Mouse (Mus musculus) left cerebral cortex, postnatal 25 days (tissue): ENCODE data around the gene Ipo4. TPM values are rescaled to one million over a fixed set of nuclear protein-coding genes. Genes with fewer than 3 reads are reported as not detected.

Experiments used
- DNase-seq, 2 experiments: peaks; one replicate each; pipeline ENCODE4 v3.0.0; 2022; ENCODE audit warnings: low spot score in 2 of 2, mixed read lengths in 1 of 2
- intact Hi-C: fragments of 180-260 bp; cut with DNase I; formaldehyde crosslinking; loops from one replicate; pipeline ENCODE4 v1.15.1; 2025
- total RNA-seq, 2 experiments: library from RNA; stranded (reverse); gene quantifications; 2 replicates each; pipeline ENCODE4 v1.2.3; 2021

Gene Ipo4
- total RNA-seq, 2 experiments from 2014 or later, result 117 TPM

DNA sequence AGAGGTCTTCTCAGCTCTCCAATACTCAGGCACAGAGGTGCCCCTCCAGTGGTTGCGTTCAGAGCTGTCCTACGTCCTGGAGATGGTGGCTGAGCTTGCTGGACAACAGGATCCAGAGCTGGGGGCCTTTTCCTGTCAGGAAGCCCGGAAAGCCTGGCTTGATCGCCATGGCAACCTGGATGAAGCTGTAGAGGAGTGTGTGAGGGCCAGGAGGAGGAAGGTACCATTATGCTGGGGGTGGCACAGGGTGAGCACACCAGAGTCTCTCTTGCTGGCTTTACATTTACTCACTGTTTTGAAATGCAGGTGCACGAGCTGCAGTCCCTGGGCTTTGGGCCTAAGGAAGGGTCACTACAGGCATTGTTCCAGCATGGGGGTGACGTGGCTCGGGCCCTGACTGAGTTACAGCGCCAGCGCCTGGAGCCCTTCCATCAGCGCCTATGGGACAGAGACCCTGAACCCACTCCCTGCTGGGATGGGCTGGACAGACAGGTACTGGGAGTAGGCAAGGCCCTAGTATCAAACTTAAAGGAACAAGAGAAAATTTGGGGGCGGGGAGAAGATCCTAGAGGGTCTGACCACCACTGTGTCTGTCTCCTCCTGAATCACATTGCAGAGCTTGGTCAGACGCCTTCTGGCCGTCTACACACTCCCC is 39.6 kb downstream of the Ipo4 start:
- intact Hi-C loops, result no loop called here
- peak in 1 of 2 experiments; percentile 46 for DNase-seq

GRCm38 (mm10) chr14:55592226-55592625 is 43.5 kb downstream of the Ipo4 start:
- intact Hi-C loops, result loop anchor here (5.0 kb wide), 1 partner anchor 45 kb away; the partner anchor contains the start of genes Gm49378 and Ipo4

GRCm38 (mm10) chr14:55591331-55591891 is 44.3 kb downstream of the Ipo4 start, which contains the start of gene Rnf31:
TSS of gene Rnf31 (plus strand) at chr14:55591708.
- DNase-seq, result peak; percentile 93 to 98
- intact Hi-C loops, result loop anchor here (5.0 kb wide), 1 partner anchor 46 kb away; the partner anchor contains the start of genes Gm49378 and Ipo4

More at GRCm38 (mm10) chr14:55592226-55592625, 43.5 kb downstream of the Ipo4 start:
- DNase-seq, result no peak

GRCm38 (mm10) chr14:55590748-55591330 is 44.9 kb downstream of the Ipo4 start, which contains the start of gene Psme2:
TSS of gene Psme2 (minus strand) at chr14:55591113.
- intact Hi-C loops, result loop anchor here (5.0 kb wide), 1 partner anchor 46 kb away; the partner anchor contains the start of genes Gm49378 and Ipo4
- DNase-seq, result peak; percentile 88 to 97

- intact Hi-C loops, result loop anchor here (5.0 kb wide), 1 partner anchor 47 kb away; the partner anchor contains the start of genes Gm49378 and Ipo4
- no peak for DNase-seq
Observed at GRCm38 (mm10) chr14:55589771-55590448, 45.8 kb downstream of the Ipo4 start.

GRCm38 (mm10) chr14:55589271-55589670 is 46.5 kb downstream of the Ipo4 start:
- intact Hi-C loops, result no loop called here
- DNase-seq, result no peak

DNA sequence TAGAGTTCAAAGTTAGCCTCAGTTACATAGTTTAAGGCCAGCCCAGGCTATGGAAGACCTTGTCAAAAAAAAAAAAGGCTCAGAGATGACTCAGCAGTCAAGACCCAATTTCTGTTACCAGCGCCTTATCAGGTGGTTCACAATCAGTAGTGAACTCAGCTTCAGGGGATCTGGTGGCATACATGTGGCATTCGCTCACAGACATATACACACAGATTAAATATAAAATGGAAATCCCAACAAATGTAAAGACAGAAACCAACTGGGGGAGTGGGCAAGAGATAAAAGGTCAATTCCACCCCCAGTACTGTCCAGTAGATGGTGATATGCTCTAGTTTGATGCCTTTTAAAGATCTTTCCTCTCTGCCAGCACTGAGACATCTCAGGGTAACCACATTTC is 49.6 kb downstream of the Ipo4 start:
- no peak for DNase-seq
- intact Hi-C loops, result no loop called here

DNA sequence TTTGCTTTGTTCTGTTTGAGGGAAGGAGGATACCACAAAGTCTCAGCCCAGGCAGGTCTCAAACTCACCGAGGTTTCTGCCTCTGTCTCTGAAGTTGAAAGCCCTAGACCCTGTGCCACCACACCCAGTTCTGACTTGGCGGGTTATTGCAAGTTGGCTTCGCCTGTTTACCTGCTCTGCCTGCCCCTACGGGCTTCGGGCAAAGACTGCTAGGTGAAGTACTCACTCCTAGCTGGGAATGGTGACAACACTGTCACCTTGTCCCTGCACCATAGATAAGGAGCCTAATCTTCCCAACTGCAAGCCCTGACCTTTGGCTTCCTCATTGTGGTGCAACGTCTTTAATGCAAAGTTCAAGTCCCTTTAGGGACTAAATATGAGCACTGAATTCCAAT is 50.2 kb downstream of the Ipo4 start:
- DNase-seq, result no peak
- intact Hi-C loops, result no loop called here

DNA sequence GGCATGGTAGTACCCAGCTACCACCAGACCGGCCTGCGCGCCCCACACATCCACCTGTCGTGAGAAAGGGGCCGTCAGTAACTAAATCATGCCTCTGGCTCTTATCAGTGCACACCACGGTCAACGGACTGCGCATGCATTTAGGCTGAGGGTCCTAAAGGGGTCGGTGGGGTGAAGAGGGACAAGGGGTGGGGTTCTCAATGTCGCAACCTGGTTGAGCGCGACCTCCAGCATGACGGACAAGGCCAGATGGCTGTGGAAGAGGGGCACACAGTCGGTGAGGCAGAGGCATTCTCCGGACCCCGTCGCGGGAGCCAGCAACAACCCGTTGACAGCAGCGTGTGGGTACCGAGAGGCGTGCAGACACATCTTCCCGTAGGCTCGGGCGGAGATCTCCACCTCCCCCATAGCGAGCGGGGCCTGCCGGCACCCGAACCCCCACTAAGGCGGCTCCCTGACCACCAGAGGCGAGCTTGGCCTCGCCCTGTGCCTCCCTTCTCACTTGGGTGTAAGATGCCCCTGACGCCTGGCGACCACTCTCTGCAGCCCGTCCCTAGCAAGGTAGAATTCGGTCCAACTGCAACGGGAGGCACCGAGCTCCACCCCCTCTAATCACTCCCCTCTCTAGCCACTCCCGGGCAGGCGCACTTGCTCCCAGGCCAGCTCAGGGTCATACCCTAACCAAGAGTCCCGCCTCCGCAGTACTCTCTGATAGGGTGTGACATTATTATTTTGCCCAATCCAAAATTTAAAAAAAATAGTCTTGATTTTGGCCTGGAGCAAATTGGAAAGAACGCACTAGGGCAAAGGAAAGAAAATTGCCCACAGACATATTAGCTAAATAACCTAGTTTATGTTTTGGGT is 50.8 kb downstream of the Ipo4 start, which contains the start of gene Emc9:
TSS of gene Emc9 (minus strand) at position 601 of the 864 bp plus-strand sequence.
- DNase-seq, result peak; percentile 63 to 68
- intact Hi-C loops, result no loop called here

DNA sequence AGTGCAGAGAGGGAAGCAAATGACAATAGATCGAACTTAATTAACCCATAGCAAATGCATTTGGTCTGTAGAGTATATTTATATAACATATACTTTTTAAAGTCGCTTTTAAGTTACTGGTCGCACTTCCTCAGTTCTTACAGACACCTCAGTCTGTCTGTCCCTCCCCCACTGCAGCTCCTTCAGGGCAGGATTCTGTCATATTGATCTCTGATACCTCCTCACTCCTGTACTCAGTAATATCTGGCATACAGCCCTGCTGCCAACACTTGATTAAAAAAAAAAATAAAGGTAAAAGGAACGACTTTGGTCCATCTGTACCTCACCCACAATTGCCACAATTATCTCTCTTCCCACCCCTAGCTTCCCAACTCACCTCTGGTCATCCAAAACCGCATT is 51.5 kb downstream of the Ipo4 start:
- intact Hi-C loops, result no loop called here
- DNase-seq, result no peak

DNA sequence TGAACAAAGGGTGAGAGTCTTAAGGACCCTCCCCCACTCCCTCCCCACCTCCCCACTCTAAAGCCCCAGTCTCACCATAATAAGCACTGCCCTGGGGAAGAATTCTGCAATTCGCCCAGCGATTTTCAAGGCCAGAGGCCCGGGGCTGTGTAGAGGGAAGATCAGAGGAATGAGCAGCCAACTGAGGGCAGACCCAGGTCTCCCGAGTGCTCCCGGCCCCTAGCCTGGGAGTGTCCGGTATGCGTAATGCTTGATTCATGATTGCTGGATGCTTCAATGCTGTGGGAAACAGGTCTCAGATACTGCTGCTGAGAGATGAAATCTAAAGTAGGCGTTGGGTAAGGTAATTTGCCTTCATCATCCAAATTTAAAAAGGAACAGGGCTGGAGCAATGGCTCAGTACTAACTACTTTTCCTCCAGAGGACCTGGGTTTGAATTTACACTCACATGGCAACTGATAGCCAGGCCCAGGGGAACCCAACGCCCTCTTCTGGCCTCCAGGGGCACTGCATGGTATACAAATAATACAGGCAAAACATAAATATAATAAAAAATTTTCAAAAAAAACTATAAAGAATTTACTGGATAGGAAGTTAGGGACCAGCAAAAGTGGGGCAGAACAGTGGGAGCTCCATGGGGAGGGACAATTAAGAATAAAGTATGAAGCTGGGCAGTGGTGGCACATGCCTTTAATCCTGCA is 53.6 kb downstream of the Ipo4 start:
- intact Hi-C loops, result no loop called here
- DNase-seq, result no peak

DNA sequence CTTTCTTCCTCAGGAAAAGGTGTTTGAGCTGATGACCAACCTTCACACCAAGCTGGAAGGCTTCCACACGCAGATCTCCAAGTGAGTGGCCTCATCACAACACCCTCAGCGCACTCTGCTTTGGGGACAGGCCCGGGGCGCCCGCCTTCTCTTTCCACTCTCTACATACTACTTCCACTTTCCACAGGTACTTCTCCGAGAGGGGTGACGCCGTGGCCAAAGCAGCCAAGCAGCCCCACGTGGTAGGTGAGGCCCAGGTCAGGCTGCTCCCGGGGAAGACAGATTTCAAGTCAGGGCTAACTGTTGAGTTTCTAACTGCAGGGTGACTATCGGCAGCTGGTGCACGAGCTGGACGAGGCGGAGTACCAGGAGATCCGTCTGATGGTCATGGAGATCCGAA is 55.0 kb downstream of the Ipo4 start:
- no peak for DNase-seq
- intact Hi-C loops, result no loop called here

- intact Hi-C loops, result loop anchor here (2.0 kb wide), 1 partner anchor 19 kb away; the partner anchor contains the start of genes A730061H03Rik and Dcaf11
- DNase-seq, result no peak
Observed at GRCm38 (mm10) chr14:55579511-55580496, 56.0 kb downstream of the Ipo4 start.

DNA sequence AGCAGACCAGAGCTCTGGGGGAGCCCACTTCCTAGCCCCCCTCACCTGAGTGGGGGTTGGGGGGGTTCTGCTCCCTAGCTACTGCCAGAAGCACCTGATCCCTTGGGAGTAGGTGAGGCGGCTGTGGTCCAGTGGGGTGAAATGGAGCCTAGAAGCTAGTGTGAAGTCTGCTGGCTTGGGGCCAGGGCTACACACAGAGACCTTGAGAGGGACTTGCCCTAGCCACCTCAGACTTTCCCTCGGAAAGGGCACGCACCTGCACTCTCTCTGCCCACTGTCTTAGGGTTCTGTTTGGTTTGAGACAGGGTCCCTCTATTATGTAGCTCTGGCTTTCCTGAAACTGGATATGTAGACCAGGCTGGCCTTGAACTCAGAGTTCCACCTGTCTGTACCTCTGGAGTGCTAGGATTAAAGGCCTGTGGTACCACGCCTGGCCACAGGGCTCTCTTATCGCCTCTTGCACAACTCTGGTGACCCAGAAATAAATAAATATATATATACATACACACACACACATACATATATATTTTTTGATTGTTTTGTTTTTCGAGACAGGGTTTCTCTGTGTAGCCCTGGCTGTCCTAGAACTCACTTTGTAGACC is 57.0 kb downstream of the Ipo4 start:
- intact Hi-C loops, result loop anchor here (2.0 kb wide), 1 partner anchor 18 kb away; the partner anchor contains the start of genes A730061H03Rik and Dcaf11
- no peak for DNase-seq

DNA sequence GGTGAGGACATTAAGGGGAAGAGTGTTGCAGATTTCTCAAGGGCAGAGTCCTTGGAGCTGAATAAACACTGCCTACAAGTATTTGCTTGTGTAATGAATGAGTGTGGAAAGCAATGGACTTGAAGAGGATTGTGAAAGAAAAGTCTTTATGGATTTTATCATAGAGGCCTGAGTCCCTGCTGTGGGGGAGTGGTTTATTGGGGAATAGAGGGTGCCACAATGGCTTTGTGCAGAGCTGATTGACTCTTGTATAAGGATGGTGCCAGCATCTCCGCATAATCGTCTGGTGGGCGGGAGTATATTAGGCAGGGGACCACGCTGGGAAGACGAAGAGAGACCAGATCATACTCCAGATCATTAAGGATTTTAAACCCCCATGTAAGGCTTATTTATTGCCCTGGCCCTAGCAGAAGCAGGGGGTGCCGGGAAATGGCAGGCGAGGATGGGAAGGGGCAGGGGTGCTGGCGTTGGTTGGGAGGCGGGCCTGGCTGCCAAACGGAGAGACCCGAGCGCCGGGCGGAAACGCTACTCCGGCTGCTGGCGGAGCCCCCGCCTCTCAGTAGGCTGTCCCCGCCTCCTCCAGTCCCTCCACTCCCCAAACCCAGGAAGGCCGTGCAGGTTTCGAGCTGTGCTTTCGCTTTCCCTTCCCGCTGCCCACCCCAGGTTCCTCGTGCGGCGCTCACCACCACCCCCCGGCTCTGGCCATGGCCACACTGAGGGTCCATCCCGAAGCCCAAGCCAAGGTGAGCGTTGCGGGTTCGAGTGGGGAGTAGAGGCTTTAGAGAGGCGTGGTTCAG is 57.7 kb downstream of the Ipo4 start, which contains the start of gene Psme1:
TSS of gene Psme1 (plus strand) at position 253 of the 797 bp plus-strand sequence.
- intact Hi-C loops, result loop anchor here (2.0 kb wide), 1 partner anchor 17 kb away; the partner anchor contains the start of genes A730061H03Rik and Dcaf11
- DNase-seq, result peak; percentile 67 to 70

GRCm38 (mm10) chr14:55576376-55576775 is 59.4 kb downstream of the Ipo4 start:
- intact Hi-C loops, result no loop called here
- no peak for DNase-seq
